Mouse (Mus musculus) erythroblast, embryonic 14.5 days (primary cell): ENCODE results near the gene Negr1.

ENCODE experiments used
- GATA1 ChIP-seq: IDR thresholded peaks from 2 replicates; pipeline ENCODE4 v1.6.1; 2012; ENCODE audit warnings: low read length, inconsistent platforms, mixed read lengths
- TAL1 ChIP-seq: IDR thresholded peaks from 3 replicates; pipeline ENCODE4 v1.6.1; 2012; ENCODE audit warnings: low read length, inconsistent platforms, mixed read lengths

GRCm38 (mm10) chr3:156799228-156799627 lies 237.6 kb downstream of the Negr1 start:
- no peak for TF ChIP-seq GATA1
- no peak for TF ChIP-seq TAL1
